Mouse (Mus musculus): ENCODE data around the gene Lamc1.

GRCm38 (mm10) chr1:153310190-153310589 is 22.4 kb downstream of the Lamc1 start:
- TF ChIP-seq POLR2A (IDR thresholded peaks at IDR 0.05; ENCODE audit: extremely low read depth, insufficient read depth, low read length) (no peak), CTCF (IDR thresholded peaks at IDR 0.05; ENCODE audit: low read depth, low read length) (no peak)
